Mouse (Mus musculus): Measurements from ENCODE around the gene Parp16.
A peak's percentile ranks its signal among the peaks of the same experiment; 100 is the strongest.
"Not testable (repeated sequence)": the region's sequence is repeated elsewhere in the genome, so short reads cannot be mapped to it uniquely, and the experiment has no call there.

The Parp16 gene

GRCm38 (mm10) chr9:65214425-65214777 lies 19.2 kb downstream of the Parp16 start:
- DNase-seq = peak; percentile 53

GRCm38 (mm10) chr9:65214778-65215493 lies 19.8 kb downstream of the Parp16 start:
- DNase-seq = peak; percentile 95

DNA sequence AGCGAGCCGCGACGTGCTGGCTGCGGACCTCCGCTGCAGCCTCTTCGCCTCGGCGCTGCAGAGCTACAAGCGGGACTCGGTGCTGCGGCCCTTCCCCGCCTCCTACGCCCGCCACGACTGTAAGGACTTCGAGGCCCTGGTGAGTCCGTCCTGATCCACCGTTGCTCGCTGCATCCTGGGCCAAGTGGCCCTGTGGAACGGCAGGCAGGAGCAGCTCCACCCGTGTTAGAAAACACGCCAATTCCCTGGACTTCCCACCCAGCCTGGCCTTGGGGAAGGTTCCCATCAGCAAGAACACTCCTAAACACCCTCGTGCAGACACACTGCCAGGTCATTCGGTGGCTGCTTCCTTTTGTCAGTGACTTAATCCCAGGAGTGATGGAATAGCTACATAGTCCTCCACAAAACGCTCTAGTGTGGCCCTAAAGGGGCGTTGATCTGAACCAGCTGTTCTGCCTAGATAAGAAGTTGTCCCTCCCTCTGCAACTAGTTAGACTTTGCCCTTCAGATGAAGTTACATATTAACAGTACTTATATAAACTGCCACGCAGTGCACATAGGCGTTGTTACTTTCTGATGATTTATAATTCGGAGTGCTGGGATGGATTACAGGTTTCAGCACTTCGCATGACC lies 20.5 kb downstream of the Parp16 start:
- DNase-seq = peak; percentile 59

- DNase-seq = no peak
Observed at GRCm38 (mm10) chr9:65216972-65217371, 21.8 kb downstream of the Parp16 start.

GRCm38 (mm10) chr9:65217661-65218060 lies 22.5 kb downstream of the Parp16 start:
- peak; percentile 44 for DNase-seq

GRCm38 (mm10) chr9:65218916-65219315 lies 23.8 kb downstream of the Parp16 start:
- no peak for DNase-seq

DNA sequence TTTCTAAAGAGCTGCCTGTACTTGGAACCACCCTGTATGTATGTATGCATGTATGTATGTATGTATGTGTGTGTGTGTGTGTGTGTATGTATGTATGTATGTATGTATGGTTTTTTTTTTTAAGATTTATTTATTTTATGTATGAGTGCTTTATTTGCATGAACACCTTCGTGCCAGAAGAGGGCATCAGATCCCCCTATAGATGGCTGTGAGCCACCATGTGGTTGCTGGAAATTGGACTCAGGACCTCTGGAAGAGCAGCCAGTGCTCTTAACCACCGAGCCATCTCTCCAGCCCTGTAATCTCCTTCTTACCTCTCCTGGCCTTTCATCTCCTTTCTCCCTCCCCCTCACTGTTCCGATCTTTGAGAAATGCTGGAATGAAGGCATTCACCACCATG lies 25.2 kb downstream of the Parp16 start:
- not testable (repeated sequence) for DNase-seq

GRCm38 (mm10) chr9:65223927-65224326 lies 28.8 kb downstream of the Parp16 start:
- DNase-seq = no peak

- peak; percentile 53 for DNase-seq
Observed at GRCm38 (mm10) chr9:65225795-65226194, 30.6 kb downstream of the Parp16 start.

- no peak for DNase-seq
Observed at GRCm38 (mm10) chr9:65230250-65230649, 35.1 kb downstream of the Parp16 start.

- no peak for DNase-seq
Observed at GRCm38 (mm10) chr9:65231284-65231683, 36.1 kb downstream of the Parp16 start.

- DNase-seq = no peak
Observed at GRCm38 (mm10) chr9:65233243-65233985, 38.3 kb downstream of the Parp16 start.

- no peak for DNase-seq
Observed at GRCm38 (mm10) chr9:65234734-65235133, 39.6 kb downstream of the Parp16 start.

- DNase-seq = no peak
Observed at GRCm38 (mm10) chr9:65235601-65236000, 40.4 kb downstream of the Parp16 start.

DNA sequence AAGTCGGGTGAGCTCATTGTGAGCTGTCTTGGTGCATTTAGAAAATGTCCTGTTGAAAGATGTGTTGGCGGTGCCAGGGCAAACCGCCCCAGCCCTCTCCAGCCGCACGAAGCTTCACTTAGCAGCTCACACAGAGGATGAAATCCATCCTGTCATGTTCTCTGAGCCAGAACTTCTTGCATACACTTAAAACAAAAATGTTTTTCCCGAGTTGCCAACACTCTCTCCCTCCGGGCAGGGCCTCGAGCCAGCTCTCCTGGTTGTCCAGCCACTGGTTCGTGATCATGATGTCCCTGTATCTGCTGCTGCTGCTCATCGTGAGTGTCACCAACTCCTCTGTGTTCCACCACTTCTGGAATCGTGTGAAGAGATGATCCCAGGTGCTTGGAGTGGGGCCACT lies 42.5 kb downstream of the Parp16 start:
- no peak for DNase-seq

GRCm38 (mm10) chr9:65238191-65238760 lies 43.1 kb downstream of the Parp16 start:
- DNase-seq = peak; percentile 49

- DNase-seq = no peak
Observed at GRCm38 (mm10) chr9:65239176-65239575, 44.0 kb downstream of the Parp16 start.

DNA sequence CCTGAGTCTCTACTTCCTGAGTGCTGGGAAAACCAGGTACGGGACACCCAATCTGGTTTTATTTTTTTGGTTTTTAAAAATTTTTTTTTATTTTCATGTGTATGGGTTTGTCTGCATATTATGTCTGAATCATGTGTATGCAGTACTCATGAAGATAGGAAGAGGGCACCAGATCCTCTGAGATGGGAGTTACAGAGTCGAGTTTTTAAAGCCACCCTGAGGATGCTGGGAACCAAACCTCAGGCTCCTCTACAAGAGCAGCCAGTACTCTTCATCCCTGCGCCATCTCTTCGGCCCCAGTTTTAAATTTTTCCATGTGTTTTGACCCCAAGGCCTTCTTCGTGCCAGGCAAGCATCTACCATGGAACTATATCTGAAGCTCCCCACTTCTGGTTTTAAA lies 44.6 kb downstream of the Parp16 start:
- DNase-seq = no peak

- DNase-seq = no peak
Observed at GRCm38 (mm10) chr9:65240587-65240986, 45.4 kb downstream of the Parp16 start.

DNA sequence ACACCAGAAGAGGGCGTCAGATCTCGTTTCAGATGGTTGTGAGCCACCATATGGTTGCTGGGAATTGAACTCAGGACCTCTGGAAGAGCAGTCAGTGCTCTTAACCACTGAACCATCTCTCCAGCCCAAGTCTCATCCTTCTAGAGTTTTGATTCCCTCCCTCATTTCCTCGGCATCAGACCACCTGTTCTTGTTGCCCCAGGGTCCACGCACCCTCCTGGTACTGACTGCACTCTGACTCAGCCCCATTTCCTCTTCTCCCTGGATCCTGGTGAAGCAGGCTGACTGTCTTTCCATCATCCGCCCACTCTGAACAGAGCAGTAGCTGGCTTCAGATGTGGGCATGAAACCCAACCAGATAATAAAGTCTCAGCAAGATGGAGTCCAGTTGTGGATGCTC lies 46.8 kb downstream of the Parp16 start:
- no peak for DNase-seq

GRCm38 (mm10) chr9:65243249-65243648 lies 48.1 kb downstream of the Parp16 start:
- no peak for DNase-seq

DNA sequence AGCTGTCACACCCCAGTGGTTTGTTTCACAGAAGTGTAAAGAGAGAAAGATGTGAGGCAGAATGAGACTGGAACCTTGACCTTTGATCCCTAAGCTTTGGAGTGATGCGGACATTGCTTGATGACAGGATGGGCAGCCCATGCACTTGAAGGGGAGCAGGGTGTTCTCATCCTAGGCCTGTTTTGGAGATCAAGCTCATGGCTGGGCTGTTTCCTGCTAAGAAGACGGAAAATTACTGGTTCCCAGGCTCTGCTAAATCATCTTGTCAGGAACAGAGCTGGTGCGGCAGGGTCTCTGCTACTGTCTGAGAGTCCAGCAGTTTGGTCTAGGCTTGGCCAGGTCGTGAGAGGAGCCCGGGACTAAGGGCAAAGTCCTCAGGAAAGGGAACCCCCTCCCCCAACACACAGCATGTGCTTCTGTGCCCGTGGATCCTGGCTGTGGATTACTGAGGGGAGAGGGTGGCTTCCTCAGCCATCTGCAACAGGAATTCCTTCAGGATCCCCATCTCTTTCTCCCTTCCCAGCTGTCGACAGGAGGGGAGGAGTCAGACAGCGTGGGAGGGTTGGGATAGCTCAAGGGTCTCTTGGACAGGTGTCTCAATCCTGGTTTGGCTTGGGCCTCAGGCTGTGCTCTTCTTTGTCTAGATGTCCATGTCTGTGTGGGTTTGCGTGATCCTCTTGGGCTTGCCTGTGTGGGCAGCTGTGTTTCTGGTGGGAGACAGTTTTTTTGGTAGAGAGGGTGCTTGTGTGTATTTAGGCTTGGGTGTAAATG lies 49.1 kb downstream of the Parp16 start:
- DNase-seq = peak; percentile 59

Measured in kidney, postnatal 14 days (tissue).